Mouse (Mus musculus) adrenal gland, adult 2 months (tissue): ENCODE results near the gene Preb. TPM values are rescaled to one million over a fixed set of nuclear protein-coding genes. Genes with fewer than 3 reads are reported as not detected.

Experiments used
- DNase-seq: peaks from one replicate; pipeline ENCODE4 v3.0.0; 2021
- polyA plus RNA-seq: library from polyadenylated mRNA; depleted of rRNA; stranded (reverse); fragments of >200 nt; gene quantifications from 2 replicates; pipeline ENCODE4 v1.2.3, GENCODE M21; 2012; rRNA removed
- total RNA-seq, 2 experiments: library from RNA; stranded (reverse); gene quantifications; 2 replicates each; pipeline ENCODE4 v1.2.3; 2021

The Preb gene
- total and polyA plus RNA-seq, 3 experiments: 119 to 284 (median 126) TPM

- no peak for DNase-seq
Observed at GRCm38 (mm10) chr5:30901860-30902259, 58.3 kb downstream of the Preb start.

Other genes starting within 250 kb of the Preb start
- 1 to 10 TPM in 1 of 2 experiments, under 1 TPM in 1; 0.92 to 2.3 TPM for gene Dpysl5, start 248.8 kb downstream of the Preb start, total RNA-seq
- gene Dpysl5, start 248.8 kb downstream of the Preb start, polyA plus RNA-seq: 0.62 and 0.98 TPM in 2 replicates
- gene Mapre3, start 145.7 kb downstream of the Preb start, total RNA-seq: 10 to 100 TPM; 60.0 to 79.0 TPM
- 103 and 134 TPM in 2 replicates for gene Mapre3, start 145.7 kb downstream of the Preb start, polyA plus RNA-seq
- 10 to 100 TPM; 51.9 to 62.2 TPM for gene Tmem214, start 92.3 kb downstream of the Preb start, total RNA-seq
- 87.6 and 96.9 TPM in 2 replicates for gene Tmem214, start 92.3 kb downstream of the Preb start, polyA plus RNA-seq
- 1 to 10 TPM; 7.6 to 9.2 TPM for gene Agbl5, start 71.7 kb downstream of the Preb start, total RNA-seq
- 25.3 and 27.5 TPM in 2 replicates for gene Agbl5, start 71.7 kb downstream of the Preb start, polyA plus RNA-seq
- gene Ost4, start 52.6 kb downstream of the Preb start, total RNA-seq: 100 to 1,000 TPM; 256 to 264 TPM
- 120 and 143 TPM in 2 replicates for gene Ost4, start 52.6 kb downstream of the Preb start, polyA plus RNA-seq
- gene Emilin1, start 47.0 kb downstream of the Preb start, total RNA-seq: 10 to 100 TPM; 40.3 to 62.0 TPM
- gene Emilin1, start 47.0 kb downstream of the Preb start, polyA plus RNA-seq: 64.1 and 75.1 TPM in 2 replicates
- 10 to 100 TPM; 37.2 to 44.3 TPM for gene Khk, start 38.9 kb downstream of the Preb start, total RNA-seq
- 43.9 and 60.3 TPM in 2 replicates for gene Khk, start 38.9 kb downstream of the Preb start, polyA plus RNA-seq
- 1 to 10 TPM in 1 of 2 experiments, under 1 TPM in 1; 0.58 to 2.5 TPM for gene Cgref1, start 14.8 kb downstream of the Preb start, total RNA-seq
- gene Cgref1, start 14.8 kb downstream of the Preb start, polyA plus RNA-seq: 1.5 and 2.0 TPM in 2 replicates
- gene Tcf23, start 8.3 kb upstream of the Preb start, total RNA-seq: 1 to 10 TPM; 1.3 TPM
- gene Tcf23, start 8.3 kb upstream of the Preb start, polyA plus RNA-seq: 0.77 and 0.78 TPM in 2 replicates
- gene Atraid, start 88.0 kb upstream of the Preb start, total RNA-seq: 100 to 1,000 TPM; 117 to 125 TPM
- 101 and 114 TPM in 2 replicates for gene Atraid, start 88.0 kb upstream of the Preb start, polyA plus RNA-seq
- 10 to 100 TPM; 27.7 to 39.6 TPM for gene Slc5a6, start 88.6 kb upstream of the Preb start, total RNA-seq
- gene Slc5a6, start 88.6 kb upstream of the Preb start, polyA plus RNA-seq: 88.3 and 93.5 TPM in 2 replicates
- 10 to 100 TPM; 17.5 to 33.1 TPM for gene Cad, start 94.4 kb upstream of the Preb start, total RNA-seq
- gene Cad, start 94.4 kb upstream of the Preb start, polyA plus RNA-seq: 43.2 and 48.0 TPM in 2 replicates
- not detected for gene Dnajc5g, start 145.9 kb upstream of the Preb start, total RNA-seq
- gene Dnajc5g, start 145.9 kb upstream of the Preb start, polyA plus RNA-seq: not detected in 2 replicates
- not detected for gene Slc30a3, start 147.9 kb upstream of the Preb start, total RNA-seq
- not detected in 2 replicates for gene Slc30a3, start 147.9 kb upstream of the Preb start, polyA plus RNA-seq
- not detected for gene Trim54, start 156.4 kb upstream of the Preb start, total RNA-seq
- gene Trim54, start 156.4 kb upstream of the Preb start, polyA plus RNA-seq: not detected in 2 replicates
- gene Ucn, start 178.5 kb upstream of the Preb start, total RNA-seq: not detected
- not detected in 2 replicates for gene Ucn, start 178.5 kb upstream of the Preb start, polyA plus RNA-seq
- 10 to 100 TPM; 71.0 to 72.1 TPM for gene Mpv17, start 193.9 kb upstream of the Preb start, total RNA-seq
- gene Mpv17, start 193.9 kb upstream of the Preb start, polyA plus RNA-seq: 127 and 137 TPM in 2 replicates
- 1 to 10 TPM; 1.1 to 1.4 TPM for gene Gm29609, start 219.6 kb upstream of the Preb start, total RNA-seq
- gene Gm29609, start 219.6 kb upstream of the Preb start, polyA plus RNA-seq: 0.52 and 0.94 TPM in 2 replicates
- gene Gtf3c2, start 219.8 kb upstream of the Preb start, total RNA-seq: 10 to 100 TPM; 51.9 to 67.4 TPM
- 34.8 and 47.8 TPM in 2 replicates for gene Gtf3c2, start 219.8 kb upstream of the Preb start, polyA plus RNA-seq
- gene Snx17, start 232.9 kb upstream of the Preb start, total RNA-seq: 100 to 1,000 TPM in 1 of 2 experiments, 10 to 100 TPM in 1; 85.7 to 115 TPM
- 85.1 and 92.2 TPM in 2 replicates for gene Snx17, start 232.9 kb upstream of the Preb start, polyA plus RNA-seq
- gene Eif2b4, start 233.1 kb upstream of the Preb start, total RNA-seq: 10 to 100 TPM; 39.5 to 45.7 TPM
- gene Eif2b4, start 233.1 kb upstream of the Preb start, polyA plus RNA-seq: 26.8 and 35.7 TPM in 2 replicates
- gene Zfp513, start 241.9 kb upstream of the Preb start, total RNA-seq: 10 to 100 TPM; 28.5 to 29.5 TPM
- 75.5 and 77.8 TPM in 2 replicates for gene Zfp513, start 241.9 kb upstream of the Preb start, polyA plus RNA-seq